Mouse (Mus musculus) thymus, postnatal 14 days (tissue): ENCODE results near the gene Rack1.
"Not testable (repeated sequence)": the region's sequence is repeated elsewhere in the genome, so short reads cannot be mapped to it uniquely, and the experiment has no call there.

Experiments used
- DNase-seq: peaks from one replicate; pipeline ENCODE4 v3.0.0; 2021

Gene Rack1

DNA sequence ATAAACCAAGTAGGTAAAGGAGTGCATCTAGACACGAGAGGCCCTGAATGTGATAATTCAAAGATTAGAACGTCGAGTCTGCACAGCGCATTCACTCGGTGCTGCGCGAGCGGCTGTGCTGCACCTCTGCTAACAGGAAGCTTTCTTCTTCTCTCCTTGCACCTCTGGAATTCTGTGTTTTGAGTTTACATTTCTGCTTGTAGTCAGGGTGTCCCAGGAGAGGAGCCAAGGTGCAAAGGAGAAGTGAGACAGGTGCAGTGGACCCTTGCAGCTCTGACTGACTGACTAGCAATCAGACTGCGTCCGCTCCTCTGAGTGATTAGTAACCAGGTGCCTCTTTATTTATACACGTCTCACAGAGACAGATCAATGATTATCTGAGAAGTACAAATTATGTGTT lies 43.1 kb downstream of the Rack1 start:
- DNase-seq = no peak

DNA sequence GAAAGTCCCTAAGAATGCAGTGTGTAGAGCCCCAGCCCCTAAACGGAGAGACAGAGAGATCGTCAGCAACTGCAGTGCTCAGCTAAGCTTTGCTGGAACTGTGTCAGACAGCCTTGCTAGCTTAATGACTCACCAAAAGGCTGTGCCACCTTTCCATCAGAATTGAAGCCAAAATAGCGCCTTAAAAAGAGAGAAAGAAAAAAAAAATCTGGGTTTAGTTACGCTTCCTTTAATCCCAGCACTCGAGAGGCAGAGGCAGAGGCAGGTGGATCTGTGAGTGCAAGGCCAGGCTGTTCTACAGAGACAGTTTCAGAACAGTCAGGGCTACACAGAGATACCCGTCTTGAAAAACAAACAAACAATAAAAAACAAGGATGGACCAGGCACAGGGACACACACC lies 44.2 kb downstream of the Rack1 start:
- DNase-seq = no peak

DNA sequence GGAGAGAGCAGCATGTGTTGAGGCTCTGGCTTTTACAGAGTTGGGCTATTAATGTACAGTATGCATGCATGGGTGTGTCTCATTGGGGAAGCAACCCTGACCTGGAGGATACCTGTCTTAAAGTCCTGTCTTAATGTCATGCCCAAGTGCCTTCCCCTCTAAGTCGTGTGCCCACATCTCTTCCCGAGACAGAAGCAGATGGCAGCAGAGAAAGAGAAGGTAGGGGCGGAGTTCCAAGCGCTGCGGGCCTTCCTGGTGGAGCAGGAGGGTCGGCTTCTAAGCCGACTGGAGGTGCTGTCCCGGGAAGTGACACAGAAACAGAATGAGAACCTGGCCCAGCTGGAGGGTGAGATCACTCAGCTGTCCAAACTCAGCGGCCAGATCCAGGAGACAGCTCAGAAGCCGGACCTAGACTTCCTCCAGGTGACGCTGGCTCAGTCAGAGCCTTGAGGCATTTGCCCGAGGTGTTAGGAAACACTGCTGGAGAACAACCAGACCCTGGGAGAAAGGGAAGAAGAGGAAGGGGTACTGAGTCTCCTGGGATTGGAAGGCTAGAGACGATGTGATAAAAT lies 45.2 kb downstream of the Rack1 start:
- no peak for DNase-seq

DNA sequence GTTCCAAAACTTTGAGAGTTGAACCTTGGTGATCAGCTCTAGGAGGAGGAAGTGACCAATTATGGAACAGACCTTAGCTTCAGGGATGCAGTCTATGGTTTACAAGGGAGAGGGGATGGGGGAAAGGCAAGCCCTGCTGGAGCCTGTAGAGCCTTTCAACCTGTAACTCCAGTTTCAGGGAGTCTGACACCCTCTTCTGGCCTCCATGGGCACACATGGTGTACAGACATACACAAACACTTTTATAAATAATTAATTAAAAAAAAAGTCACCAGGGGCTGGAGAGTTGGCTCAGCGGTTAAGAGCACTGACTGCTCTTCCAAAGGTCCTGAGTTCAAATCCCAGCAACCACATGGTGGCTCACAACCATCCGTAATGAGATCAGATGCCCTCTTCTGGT lies 46.2 kb downstream of the Rack1 start:
- not testable (repeated sequence) for DNase-seq

DNA sequence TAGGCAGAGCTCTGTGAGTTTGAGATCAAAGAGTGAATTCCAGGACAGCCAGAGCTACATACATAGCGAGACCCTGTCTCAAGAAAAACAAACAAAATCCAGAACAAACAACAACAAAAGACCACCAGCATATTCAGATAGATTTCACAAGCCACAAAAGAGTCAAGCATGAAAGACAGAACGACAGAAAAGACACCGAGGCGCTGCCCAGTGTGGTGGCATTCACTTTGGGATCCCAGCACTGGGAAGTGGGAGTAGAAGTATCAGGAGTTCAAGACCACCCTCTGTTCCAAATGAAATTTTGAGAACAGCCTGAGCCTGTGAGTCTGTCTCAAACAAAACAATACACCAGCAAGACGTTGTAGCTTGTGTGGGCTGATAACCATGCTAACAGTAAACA lies 46.7 kb downstream of the Rack1 start:
- no peak for DNase-seq

DNA sequence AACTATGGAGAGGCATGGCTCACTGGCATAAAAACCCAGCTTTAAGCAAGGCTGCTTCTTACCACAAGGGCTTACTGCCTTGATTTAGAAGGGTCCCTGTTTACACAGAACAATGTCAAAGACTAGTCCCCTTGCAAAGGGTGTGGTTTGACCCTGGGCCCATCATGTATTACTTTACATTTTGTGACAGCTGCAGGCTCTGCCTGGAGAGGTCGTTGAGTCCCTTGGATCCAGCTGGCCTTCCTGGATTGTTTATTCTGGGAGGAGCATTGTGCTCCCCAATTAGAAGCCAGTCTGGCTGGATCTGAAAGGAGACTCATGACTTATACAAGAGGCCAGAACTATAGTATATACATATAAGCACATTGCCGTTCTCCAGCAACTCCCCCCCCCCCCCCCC lies 50.1 kb downstream of the Rack1 start:
- DNase-seq = no peak

- no peak for DNase-seq
Observed at GRCm38 (mm10) chr11:48851270-48851995, 51.3 kb downstream of the Rack1 start.

- DNase-seq = no peak
Observed at GRCm38 (mm10) chr11:48852190-48852589, 52.1 kb downstream of the Rack1 start.

DNA sequence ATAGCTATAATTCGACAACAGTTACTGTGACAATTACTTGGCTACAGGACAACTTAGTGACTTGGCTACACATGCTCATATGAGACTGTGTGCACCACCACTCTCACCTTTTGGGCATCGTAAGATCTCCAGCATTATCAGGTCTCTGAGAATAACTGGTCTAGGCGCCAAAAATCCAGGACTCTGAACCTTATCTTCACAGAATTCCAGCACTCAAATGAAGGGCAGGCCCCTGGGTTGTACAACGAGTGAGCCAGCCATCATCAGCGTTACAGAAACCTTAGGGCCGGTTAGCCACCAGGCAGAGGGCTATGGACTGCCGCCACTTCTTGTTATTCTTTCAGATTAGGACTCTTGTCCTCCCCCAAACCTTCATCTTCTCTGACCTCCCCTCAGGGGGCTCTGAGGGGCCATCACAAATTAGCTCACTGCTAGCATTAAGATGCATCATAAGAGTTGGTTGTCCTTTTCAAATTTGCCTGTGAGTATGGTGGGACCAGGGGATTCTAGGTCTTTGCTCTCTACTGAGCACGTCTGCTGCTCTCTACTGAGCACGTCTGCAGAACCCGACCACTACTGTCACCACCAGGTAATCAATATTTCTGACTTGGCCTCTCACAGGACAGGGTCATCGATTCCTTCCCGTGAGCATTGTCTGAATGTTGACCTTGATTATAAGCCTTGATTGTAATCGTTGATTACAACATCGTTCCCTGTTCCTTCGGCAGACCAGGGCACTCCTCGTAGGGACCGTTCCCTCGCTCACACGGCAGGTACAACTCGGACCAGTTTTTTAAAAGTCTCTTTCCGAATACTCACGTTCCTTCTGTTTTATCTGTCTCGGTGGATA lies 52.7 kb downstream of the Rack1 start:
- no peak for DNase-seq

DNA sequence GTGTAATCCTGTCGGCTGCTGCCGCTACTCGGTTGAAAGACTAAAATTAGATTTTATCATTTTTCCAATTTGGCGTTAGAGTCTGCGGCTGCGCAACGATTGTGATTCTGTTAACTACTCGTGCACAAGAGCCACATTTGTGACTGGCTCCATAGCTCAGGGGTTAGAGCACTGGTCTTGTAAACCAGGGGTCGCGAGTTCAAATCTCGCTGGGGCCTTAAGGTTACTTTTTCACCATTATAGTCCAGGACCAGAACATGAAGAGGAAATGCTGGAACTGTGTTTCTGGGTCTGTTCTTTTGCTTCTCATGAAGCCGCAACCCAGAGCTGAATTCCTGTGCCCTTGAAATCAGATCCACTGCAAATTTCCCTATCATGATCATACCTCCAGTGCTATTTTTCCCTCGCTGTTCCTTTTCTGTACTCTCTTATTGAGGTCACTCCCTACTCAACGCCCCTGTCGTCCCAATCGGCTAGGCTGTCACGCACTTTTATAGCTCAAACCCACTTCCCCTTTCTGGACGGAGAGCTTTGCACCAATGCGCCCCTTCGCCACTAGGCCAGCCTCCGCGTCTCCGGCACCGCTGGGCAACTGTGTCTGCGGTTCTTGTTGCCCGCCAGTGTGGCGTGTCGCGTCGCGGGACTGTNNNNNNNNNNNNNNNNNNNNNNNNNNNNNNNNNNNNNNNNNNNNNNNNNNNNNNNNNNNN lies 53.5 kb downstream of the Rack1 start:
- DNase-seq = peak; percentile 89
